Mouse (Mus musculus) embryonic facial prominence, embryonic 10.5 days (tissue): ENCODE measurements around the gene Gm6034. TPM values are rescaled to one million over a fixed set of nuclear protein-coding genes. Genes with fewer than 3 reads are reported as not detected.
"Not testable (repeated sequence)": the region's sequence is repeated elsewhere in the genome, so short reads cannot be mapped to it uniquely, and the experiment has no call there.

ENCODE experiments used
- DNase-seq: peaks from one replicate; pipeline ENCODE4 v3.0.0-alpha.2; 2017; ENCODE audit warnings: low spot score
- H3K27ac ChIP-seq: fragments of 300-500 bp; sonication (generic); replicated peaks from 2 replicates; pipeline ENCODE4 v1.5.1; 2016; ENCODE audit warnings: mild to moderate bottlenecking
- H3K27me3 ChIP-seq: fragments of 300-500 bp; sonication (generic); replicated peaks from 2 replicates; pipeline ENCODE4 v1.6.1; 2016; ENCODE audit warnings: low read depth, mild to moderate bottlenecking; ENCODE audit not compliant: poor library complexity, severe bottlenecking
- H3K36me3 ChIP-seq: fragments of 300-500 bp; sonication (generic); replicated peaks from 2 replicates; pipeline ENCODE4 v1.6.1; 2016; ENCODE audit warnings: mild to moderate bottlenecking, moderate library complexity
- H3K4me1 ChIP-seq: fragments of 300-500 bp; sonication (generic); 2 replicates; pipeline ENCODE4 v1.6.1; 2016
- H3K4me3 ChIP-seq: fragments of 300-500 bp; sonication (generic); 2 replicates; pipeline ENCODE4 v1.5.1; 2016; ENCODE audit warnings: mild to moderate bottlenecking, moderate library complexity
- H3K9me3 ChIP-seq: fragments of 300-500 bp; sonication (generic); 2 replicates; pipeline ENCODE4 v1.6.1; 2016; ENCODE audit warnings: mild to moderate bottlenecking
- WGBS: fragments of 180-500 bp; shearing (Covaris S2); methylation state at CpG from one replicate; pipeline ENCODE4 v1.1.7; 2016; 5-methylcytosine and 5-hydroxymethylcytosine counted together
- polyA plus RNA-seq: library from polyadenylated mRNA; unstranded; fragments of >200 nt; fragmentation: Nextera tagmentation; extraction: Ambion mirVana; gene quantifications from 2 replicates; pipeline ENCODE4 v1.2.1, GENCODE M21; 2016

Gm6034 gene
- polyA plus RNA-seq, 1 experiment from 2014 or later, result not detected

DNA sequence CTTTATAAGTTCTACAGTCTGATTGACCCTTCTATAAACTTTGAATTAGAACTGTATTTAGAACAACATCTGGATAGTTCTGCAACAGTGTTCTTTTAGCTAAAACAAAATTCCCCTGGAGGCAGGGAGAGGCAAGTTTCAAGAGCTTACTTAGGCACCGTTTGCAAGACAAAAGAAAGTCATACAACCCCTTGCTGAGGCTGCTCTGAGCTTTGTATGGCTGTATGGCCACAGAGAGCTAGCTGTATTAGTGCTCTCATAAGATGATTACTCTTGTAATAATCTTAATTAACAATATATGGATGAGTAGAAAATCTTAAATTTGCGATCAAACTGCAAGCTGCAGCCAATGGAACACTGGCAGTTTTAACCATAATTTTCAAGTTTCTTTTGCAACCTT lies 56.8 kb downstream of the Gm6034 start:
- not testable (repeated sequence) for H3K4me1 ChIP-seq, H3K9me3 ChIP-seq, H3K27me3 ChIP-seq, H3K27ac ChIP-seq, H3K4me3 ChIP-seq, DNase-seq, H3K36me3 ChIP-seq
- WGBS, result 56% methylated on average over 2 of the region's 2 CpGs

DNA sequence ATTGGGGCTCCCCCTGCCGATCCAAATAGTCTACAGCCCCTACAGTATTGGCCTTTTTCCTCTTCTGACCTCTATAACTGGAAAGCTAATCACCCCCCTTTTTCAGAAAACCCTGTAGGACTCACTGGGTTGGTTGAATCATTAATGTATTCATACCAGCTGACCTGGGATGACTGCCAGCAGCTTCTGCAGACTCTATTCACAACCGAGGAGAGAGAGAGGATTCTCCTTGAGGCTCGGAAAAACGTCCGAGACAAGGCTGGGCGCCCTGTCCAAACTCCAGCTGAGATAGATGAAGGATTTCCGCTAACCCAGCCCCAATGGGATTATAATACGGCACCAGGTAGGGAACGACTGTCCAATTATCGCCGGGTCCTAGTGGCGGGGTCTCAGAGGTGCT lies 59.3 kb downstream of the Gm6034 start:
- H3K27me3 ChIP-seq, H3K9me3 ChIP-seq, H3K4me1 ChIP-seq, H3K4me3 ChIP-seq, H3K36me3 ChIP-seq, DNase-seq, H3K27ac ChIP-seq: not testable (repeated sequence)
- 94% methylated on average over 12 of the region's 12 CpGs for WGBS

Other genes starting within 250 kb of the Gm6034 start
- 3.7 and 4.4 TPM in 2 replicates for gene Ier3, start 221.3 kb upstream of the Gm6034 start, polyA plus RNA-seq
- 45.9 and 49.2 TPM in 2 replicates for gene Flot1, start 219.7 kb upstream of the Gm6034 start, polyA plus RNA-seq
- gene Tubb5, start 204.7 kb upstream of the Gm6034 start, polyA plus RNA-seq, result 1,654 and 1,662 TPM in 2 replicates
- 18.4 and 21.2 TPM in 2 replicates for gene Mdc1, start 201.4 kb upstream of the Gm6034 start, polyA plus RNA-seq
- gene Nrm, start 181.6 kb upstream of the Gm6034 start, polyA plus RNA-seq, result 64.6 and 65.1 TPM in 2 replicates
- gene Ppp1r18, start 177.4 kb upstream of the Gm6034 start, polyA plus RNA-seq, result 27.4 and 29.7 TPM in 2 replicates
- 52.6 and 60.7 TPM in 2 replicates for gene Dhx16, start 163.1 kb upstream of the Gm6034 start, polyA plus RNA-seq
- 27.5 and 28.6 TPM in 2 replicates for gene 2310061I04Rik, start 145.5 kb upstream of the Gm6034 start, polyA plus RNA-seq
- gene Atat1, start 132.9 kb upstream of the Gm6034 start, polyA plus RNA-seq, result 117 and 130 TPM in 2 replicates
- 96.0 and 96.3 TPM in 2 replicates for gene Mrps18b, start 126.6 kb upstream of the Gm6034 start, polyA plus RNA-seq
- 59.7 and 61.2 TPM in 2 replicates for gene Ppp1r10, start 126.5 kb upstream of the Gm6034 start, polyA plus RNA-seq
- gene Abcf1, start 73.2 kb upstream of the Gm6034 start, polyA plus RNA-seq, result 116 and 120 TPM in 2 replicates
- gene Gnl1, start 63.1 kb upstream of the Gm6034 start, polyA plus RNA-seq, result 61.1 and 62.1 TPM in 2 replicates
- gene Prr3, start 62.7 kb upstream of the Gm6034 start, polyA plus RNA-seq, result 44.0 and 47.2 TPM in 2 replicates
- 4.8 and 5.0 TPM in 2 replicates for gene H2-T24, start 22.4 kb upstream of the Gm6034 start, polyA plus RNA-seq
- 1.8 and 2.3 TPM in 2 replicates for gene H2-T23, start 10.1 kb upstream of the Gm6034 start, polyA plus RNA-seq
- gene H2-T22, start 214 bp upstream of the Gm6034 start, polyA plus RNA-seq, result 7.4 and 9.0 TPM in 2 replicates
- not detected in 2 replicates for gene Gm11127, start 15.4 kb downstream of the Gm6034 start, polyA plus RNA-seq
- gene Gm19684, start 78.7 kb downstream of the Gm6034 start, polyA plus RNA-seq, result not detected in 2 replicates
- not detected in 2 replicates for gene Gm7030, start 86.5 kb downstream of the Gm6034 start, polyA plus RNA-seq
- gene Gm8909, start 125.6 kb downstream of the Gm6034 start, polyA plus RNA-seq, result 0.11 TPM in 1 of 2 replicates, not detected in the other
- gene H2-T3, start 147.3 kb downstream of the Gm6034 start, polyA plus RNA-seq, result not detected in 2 replicates
- 86.2 and 95.7 TPM in 2 replicates for gene Rpp21, start 215.1 kb downstream of the Gm6034 start, polyA plus RNA-seq
- 22.5 and 24.2 TPM in 2 replicates for gene Trim39, start 229.3 kb downstream of the Gm6034 start, polyA plus RNA-seq
- gene H2-M10.2, start 243.5 kb downstream of the Gm6034 start, polyA plus RNA-seq, result 0.17 TPM in 1 of 2 replicates, not detected in the other